Mouse (Mus musculus) CH12.LX (cell line): ENCODE data around the gene Frem3.

Source experiments
- CHD1 ChIP-seq: IDR thresholded peaks from 2 replicates; pipeline ENCODE4 v1.6.1; 2012; ENCODE audit warnings: low read depth, low read length, improper control_type of control experiment, inconsistent platforms
- CTCF ChIP-seq, 2 experiments: IDR thresholded peaks in 1 of 2; conservative IDR thresholded peaks in 1 of 2; 2 replicates each; pipeline ENCODE4 v1.5.1; 2011 to 2012; ENCODE audit warnings: low read depth in 2 of 2, low read length in 2 of 2, improper control_type of control experiment in 1 of 2, inconsistent platforms in 1 of 2, mild to moderate bottlenecking in 1 of 2, moderate library complexity in 1 of 2
- ELF1 ChIP-seq: IDR thresholded peaks from 2 replicates; pipeline ENCODE4 v1.6.1; 2014; ENCODE audit warnings: low read depth, mild to moderate bottlenecking, inconsistent platforms, low read length, improper control_type of control experiment
- EP300 ChIP-seq: IDR thresholded peaks from 2 replicates; pipeline ENCODE4 v1.6.1; 2011; ENCODE audit warnings: low read length, improper control_type of control experiment
- GABPA ChIP-seq: IDR thresholded peaks from 2 replicates; pipeline ENCODE4 v1.6.1; 2012; ENCODE audit warnings: low read depth, low read length, improper control_type of control experiment, inconsistent platforms; ENCODE audit not compliant: insufficient replicate concordance
- HCFC1 ChIP-seq: IDR thresholded peaks from 2 replicates; pipeline ENCODE4 v1.6.1; 2012; ENCODE audit warnings: low read depth, mild to moderate bottlenecking, inconsistent platforms, low read length, improper control_type of control experiment
- MAFK ChIP-seq: IDR thresholded peaks from 2 replicates; pipeline ENCODE4 v1.6.1; 2011; ENCODE audit warnings: low read length, improper control_type of control experiment; ENCODE audit not compliant: insufficient replicate concordance
- MAZ ChIP-seq: IDR thresholded peaks from 2 replicates; pipeline ENCODE4 v1.6.1; 2012; ENCODE audit warnings: low read depth, mild to moderate bottlenecking, inconsistent platforms, low read length, improper control_type of control experiment, moderate library complexity
- NELFE ChIP-seq: IDR thresholded peaks from 2 replicates; pipeline ENCODE4 v1.6.1; 2011; ENCODE audit warnings: low read depth, low read length, improper control_type of control experiment
- POLR2A ChIP-seq: IDR thresholded peaks from 2 replicates; pipeline ENCODE4 v1.6.1; 2011; ENCODE audit warnings: low read depth, mild to moderate bottlenecking, improper control_type of control experiment, low read length
- SIN3A ChIP-seq: IDR thresholded peaks from 2 replicates; pipeline ENCODE4 v1.6.1; 2012; ENCODE audit warnings: low read length, improper control_type of control experiment, inconsistent platforms
- ZC3H11A ChIP-seq: IDR thresholded peaks from 2 replicates; pipeline ENCODE4 v1.6.1; 2012; ENCODE audit warnings: low read depth, mild to moderate bottlenecking, inconsistent platforms, low read length, improper control_type of control experiment
- ZNF384 ChIP-seq: IDR thresholded peaks from 2 replicates; pipeline ENCODE4 v1.6.1; 2012; ENCODE audit warnings: low read depth, low read length, improper control_type of control experiment, inconsistent platforms

DNA sequence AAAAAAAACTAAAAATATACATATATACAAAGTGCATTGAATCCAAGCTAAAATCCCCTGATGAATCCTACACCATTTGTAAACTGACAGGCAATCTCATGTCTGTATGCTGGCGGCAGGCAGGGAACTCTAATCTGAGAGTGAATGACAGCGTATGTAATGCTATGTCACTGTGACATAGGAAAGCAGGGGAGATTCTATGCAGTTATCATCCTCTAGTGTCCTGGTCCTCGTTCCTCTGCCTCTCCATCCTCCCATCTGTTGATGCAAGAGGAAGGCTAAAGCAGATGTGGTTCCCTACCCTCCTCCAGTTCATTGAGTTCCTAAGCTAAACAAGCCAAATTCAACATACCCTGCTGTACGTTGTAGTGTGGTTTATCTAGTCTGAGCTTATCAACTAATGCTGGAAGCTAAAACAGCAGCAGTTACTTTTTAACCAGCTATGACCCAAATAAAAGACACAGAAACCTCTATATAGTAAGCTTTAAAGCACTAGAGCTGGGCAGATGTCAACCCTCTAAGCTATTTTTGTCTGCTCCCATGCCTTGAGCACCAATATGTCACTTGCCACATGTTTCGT, 73.0 kb downstream of the Frem3 start:
- TF ChIP-seq POLR2A (no peak), EP300 (no peak), NELFE (no peak), ELF1 (no peak), CTCF (conservative IDR thresholded peaks at IDR 0.05 in 1 of 2, IDR thresholded peaks at IDR 0.05 in 1 of 2; ENCODE audit: low read depth in 2 of 2, low read length in 2 of 2) (no peak), HCFC1 (no peak), MAZ (no peak), ZNF384 (no peak), CHD1 (no peak), MAFK (no peak), SIN3A (no peak), ZC3H11A (no peak), GABPA (no peak)
